Mouse (Mus musculus): Measurements from ENCODE around the gene C130026I21Rik.
"Not testable (repeated sequence)": the region's sequence is repeated elsewhere in the genome, so short reads cannot be mapped to it uniquely, and the experiment has no call there.

DNA sequence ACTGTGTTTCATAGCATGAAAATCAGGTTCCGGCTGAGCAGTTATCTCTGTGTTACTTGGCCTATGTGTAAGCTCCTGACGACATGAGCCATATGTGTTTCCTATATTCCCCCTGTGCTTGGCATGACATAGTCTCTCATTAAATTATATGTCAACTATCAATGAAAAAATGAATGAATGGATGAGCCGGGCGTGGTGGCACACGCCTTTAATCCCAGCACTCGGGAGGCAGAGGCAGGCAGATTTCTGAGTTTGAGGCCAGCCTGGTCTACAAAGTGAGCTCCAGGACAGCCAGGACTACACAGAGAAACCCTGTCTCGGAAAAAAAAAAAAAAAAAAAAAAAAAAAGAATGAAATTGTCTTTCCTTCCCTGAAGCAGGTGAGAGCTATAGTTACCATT lies 171.3 kb downstream of the C130026I21Rik start:
- not testable (repeated sequence) for TF ChIP-seq GATA1 (IDR thresholded peaks at IDR 0.05; ENCODE audit: borderline replicate concordance, low read length); FLI1 (IDR thresholded peaks at IDR 0.05; ENCODE audit: low read length)
